ENCODE assay signal across 8 mouse cellular contexts in the genomic region with DNA sequence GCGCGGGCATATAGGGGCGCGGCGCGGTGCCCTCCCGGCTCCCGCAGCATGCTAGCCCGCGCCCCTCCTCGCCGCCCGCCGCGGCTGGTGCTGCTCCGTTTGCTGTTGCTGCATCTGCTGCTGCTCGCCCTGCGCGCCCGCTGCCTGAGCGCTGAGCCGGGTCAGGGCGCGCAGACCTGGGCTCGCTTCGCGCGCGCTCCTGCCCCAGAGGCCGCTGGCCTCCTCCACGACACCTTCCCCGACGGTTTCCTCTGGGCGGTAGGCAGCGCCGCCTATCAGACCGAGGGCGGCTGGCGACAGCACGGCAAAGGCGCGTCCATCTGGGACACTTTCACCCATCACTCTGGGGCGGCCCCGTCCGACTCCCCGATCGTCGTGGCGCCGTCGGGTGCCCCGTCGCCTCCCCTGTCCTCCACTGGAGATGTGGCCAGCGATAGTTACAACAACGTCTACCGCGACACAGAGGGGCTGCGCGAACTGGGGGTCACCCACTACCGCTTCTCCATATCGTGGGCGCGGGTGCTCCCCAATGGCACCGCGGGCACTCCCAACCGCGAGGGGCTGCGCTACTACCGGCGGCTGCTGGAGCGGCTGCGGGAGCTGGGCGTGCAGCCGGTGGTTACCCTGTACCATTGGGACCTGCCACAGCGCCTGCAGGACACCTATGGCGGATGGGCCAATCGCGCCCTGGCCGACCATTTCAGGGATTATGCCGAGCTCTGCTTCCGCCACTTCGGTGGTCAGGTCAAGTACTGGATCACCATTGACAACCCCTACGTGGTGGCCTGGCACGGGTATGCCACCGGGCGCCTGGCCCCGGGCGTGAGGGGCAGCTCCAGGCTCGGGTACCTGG. TPM values are rescaled to one million over a fixed set of nuclear protein-coding genes. Genes with fewer than 3 reads are reported as not detected.
DNase-seq lines count a peak whose midpoint lies in the region; ATAC-seq and TF ChIP-seq lines count a peak whose summit lies in the region.

No protein-coding gene starts in this region.

- peak overlapping the region; percentile 51 for H3K4me3 ChIP-seq in heart, embryonic 11.5 days (ENCODE audit: low read depth, low read length)
- peak overlapping the region; percentile 51 for H3K4me3 ChIP-seq in heart, postnatal 0 days (ENCODE audit: low read depth, low read length)

- 0 out of 2 replicates have a peak, but pooled peaks have one; percentile 12 for TF ChIP-seq CTCF in heart, postnatal 0 days (IDR thresholded peaks at IDR 0.05; ENCODE audit: low read depth)

- H3K4me1 ChIP-seq in heart, embryonic 11.5 days (ENCODE audit: control insufficient read depth, insufficient read depth, low read length): peaks cover 12% of the 10 kb centered on the region; the same call in 1 of the 2 replicates
- H3K4me1 ChIP-seq in heart, postnatal 0 days (ENCODE audit: control insufficient read depth, insufficient read depth): 0 out of 2 replicates have a peak, but pooled peaks cover 3% of the 10 kb centered on the region

- DNase-seq in heart, adult 9 months (ENCODE audit: low spot score in 2 of 2): no peak
- peak; percentile 45 for DNase-seq in embryo, embryonic 9.5 days (ENCODE audit: extremely low spot score)
- no peak for DNase-seq in heart, postnatal 0 days (ENCODE audit: low spot score)
- DNase-seq in kidney, postnatal 36 days: peak; percentile 70 to 80
- peak; percentile 52 for DNase-seq in mesoderm, embryonic 11.5 days (ENCODE audit: low read depth, low spot score)
- DNase-seq in yolk sac, embryonic 10.5 days (ENCODE audit: low spot score): peak; percentile 16
- DNase-seq in left cerebral cortex, adult 11 months (ENCODE audit: low spot score): no peak

- H3K27ac ChIP-seq in heart, embryonic 11.5 days (ENCODE audit: low read depth, low read length): no peak overlapping the region
- H3K27ac ChIP-seq in heart, postnatal 0 days (ENCODE audit: low read depth): no peak overlapping the region

- no peaks in the 10 kb centered on the region for H3K9me3 ChIP-seq in heart, embryonic 11.5 days (replicated peaks; ENCODE audit: control insufficient read depth, low read length)
- H3K9me3 ChIP-seq in heart, postnatal 0 days (replicated peaks; ENCODE audit: control insufficient read depth, low read length): no peaks in the 10 kb centered on the region

- H3K36me3 ChIP-seq in heart, embryonic 11.5 days (ENCODE audit: control insufficient read depth, insufficient read depth, low read length): no peaks in the 10 kb centered on the region
- no peaks in the 10 kb centered on the region for H3K36me3 ChIP-seq in heart, postnatal 0 days (replicated peaks; ENCODE audit: control insufficient read depth, insufficient read depth, low read length)

- no peak for TF ChIP-seq EP300 in heart, postnatal 0 days (IDR thresholded peaks at IDR 0.05; ENCODE audit: low read depth)

- whole genome bisulfite sequencing in heart, embryonic 11.5 days (ENCODE audit: insufficient replicate concordance): 2% methylated on average over 83 of the region's 89 CpGs
- WGBS in heart, postnatal 0 days: 3% methylated on average over 78 of the region's 89 CpGs

- H3K9ac ChIP-seq in heart, embryonic 11.5 days (ENCODE audit: low read depth, low read length): peak overlapping the region; percentile 60
- no peak overlapping the region for H3K9ac ChIP-seq in heart, postnatal 0 days (replicated peaks; ENCODE audit: low read depth, low read length)

- peak; percentile 36 for ATAC-seq in heart, embryonic 11.5 days (replicated peaks; ENCODE audit: insufficient number of reproducible peaks, low FRiP score, low TSS enrichment)
- ATAC-seq in heart, postnatal 0 days (ENCODE audit: insufficient read depth, low read depth): peak; percentile 20

- H3K4me2 ChIP-seq in heart, embryonic 11.5 days: peak overlapping the region; percentile 92
- H3K4me2 ChIP-seq in heart, postnatal 0 days (ENCODE audit: low read depth, low read length): peak overlapping the region; percentile 85

- peaks cover 45% of the 10 kb centered on the region for H3K27me3 ChIP-seq in heart, embryonic 11.5 days (ENCODE audit: control insufficient read depth, insufficient read depth, low read length)
- peaks cover 50% of the 10 kb centered on the region for H3K27me3 ChIP-seq in heart, postnatal 0 days (ENCODE audit: control insufficient read depth, insufficient read depth, low read length)

RNA-seq across cellular contexts. Expression of gene Kl, which starts 0.5 kb away (rescaled TPM):
- 0.46 and 0.66 TPM in 2 replicates for polyA plus RNA-seq in heart, embryonic 11.5 days (2014; fragmentation: Nextera tagmentation; extraction: Ambion mirVana)
- 0.04 and 0.08 TPM in 2 replicates for total RNA-seq in heart, postnatal 0 days (2014; rRNA removed; ENCODE audit: low replicate concordance)
- polyA plus RNA-seq in heart, postnatal 0 days (2015; fragmentation: Nextera tagmentation; extraction: Ambion mirVana): 0.05 and 0.10 TPM in 2 replicates

Comparison
In these comparisons a context has a peak if more than half of its experiments do, and no peak if none do; other contexts are left out.
1. DNase-seq: peak in embryo, embryonic 9.5 days (single experiment), kidney, postnatal 36 days (2 of 2), mesoderm, embryonic 11.5 days (single experiment) and yolk sac, embryonic 10.5 days (single experiment); none in heart, adult 9 months (0 of 2), heart, postnatal 0 days (single experiment) and left cerebral cortex, adult 11 months (single experiment).